Mouse (Mus musculus) heart, postnatal 0 days (tissue): ENCODE measurements around the gene Nsmce1.

ENCODE experiments used
- CTCF ChIP-seq: IDR thresholded peaks from 2 replicates; pipeline ENCODE4 v1.5.1; 2016; ENCODE audit warnings: antibody characterized with exemption, control low read depth, low read depth
- EP300 ChIP-seq: IDR thresholded peaks from 2 replicates; pipeline ENCODE4 v1.6.1; 2016; ENCODE audit warnings: antibody characterized with exemption, low read depth

- TF ChIP-seq CTCF (no peak), EP300 (no peak)
These were observed 63.0 kb downstream of the Nsmce1 start for GRCm38 (mm10) chr7:125428381-125428780.
